Mouse (Mus musculus): ENCODE data around the gene Gm13124. TPM values are rescaled to one million over a fixed set of nuclear protein-coding genes. Genes with fewer than 3 reads are reported as not detected.

Gm13124 gene
- not detected for polyA plus RNA-seq (2017; shearing (Covaris generic))

GRCm38 (mm10) chr4:144565034-144565433, at the start of gene Gm13124:
Gm13124 (minus strand) TSS chr4:144565134.

DNA sequence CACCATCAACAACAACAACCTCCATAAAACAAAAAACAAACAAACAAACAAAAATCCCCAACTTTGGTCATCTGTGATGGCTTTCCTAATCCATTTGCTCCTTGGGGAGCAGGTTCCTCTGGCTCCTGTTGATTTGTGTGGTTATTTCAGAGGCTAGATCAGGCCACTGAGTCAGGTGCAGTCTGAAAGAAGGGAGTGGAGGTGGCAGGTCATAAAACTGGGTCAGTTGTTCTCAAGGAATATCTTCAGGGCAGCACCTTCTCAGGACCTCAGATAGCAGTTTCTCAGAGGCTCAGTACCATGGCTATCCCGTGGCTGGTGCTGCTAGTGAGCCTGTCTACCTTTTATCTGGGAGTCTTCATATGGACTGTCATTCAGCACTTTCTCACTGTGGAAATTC, 48.5 kb upstream of the Gm13124 start, which contains the start of gene Aadacl4:
TSS of gene Aadacl4 (plus strand) at position 301 of the 400 bp plus-strand sequence.

DNA sequence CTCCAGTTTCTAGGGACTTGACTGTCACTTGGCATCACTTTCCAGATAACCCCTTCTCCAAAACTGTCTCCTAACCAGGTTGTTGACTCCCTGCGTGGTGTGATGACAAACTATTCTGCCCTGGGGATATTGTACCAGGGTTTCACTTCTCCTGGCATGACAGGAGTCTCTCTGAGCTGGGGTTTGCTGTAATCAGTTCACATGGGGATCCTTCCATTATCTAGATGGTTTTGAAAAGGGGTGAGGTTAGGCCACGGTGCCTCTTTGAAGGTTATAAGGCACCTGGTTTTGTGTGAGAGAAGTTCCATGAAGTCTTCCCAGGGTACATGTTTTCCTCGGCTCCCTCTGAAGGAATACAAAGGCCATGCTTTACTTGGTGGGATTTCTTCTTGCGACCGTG, 45.4 kb downstream of the Gm13124 start, which contains the start of gene 9430007A20Rik:
TSS of gene 9430007A20Rik (plus strand) at position 301 of the 400 bp plus-strand sequence.

Other genes with a start within 250 kb of the Gm13124 start
- gene Gm13128, start 234.9 kb downstream of the Gm13124 start, polyA plus RNA-seq (2017; shearing (Covaris generic)) = not detected
- not detected for gene Gm13119, start 207.2 kb downstream of the Gm13124 start, polyA plus RNA-seq (2017; shearing (Covaris generic))
- not detected for gene Pramef20, start 187.2 kb downstream of the Gm13124 start, polyA plus RNA-seq (2017; shearing (Covaris generic))
- gene Pramef12, start 156.7 kb downstream of the Gm13124 start, polyA plus RNA-seq (2017; shearing (Covaris generic)) = not detected
- gene 1700012P22Rik, start 126.4 kb downstream of the Gm13124 start, polyA plus RNA-seq (2017; shearing (Covaris generic)) = not detected
- gene Gm9944, start 111.8 kb downstream of the Gm13124 start, polyA plus RNA-seq (2017; shearing (Covaris generic)) = not detected
- not detected for gene Aadacl3, start 101.4 kb downstream of the Gm13124 start, polyA plus RNA-seq (2017; shearing (Covaris generic))
- gene 9430007A20Rik, start 45.3 kb downstream of the Gm13124 start, polyA plus RNA-seq (2017; shearing (Covaris generic)) = not detected
- gene Aadacl4, start 48.6 kb upstream of the Gm13124 start, polyA plus RNA-seq (2017; shearing (Covaris generic)) = not detected
- gene Gm436, start 121.2 kb upstream of the Gm13124 start, polyA plus RNA-seq (2017; shearing (Covaris generic)) = not detected
- not detected for gene Gm13178, start 156.3 kb upstream of the Gm13124 start, polyA plus RNA-seq (2017; shearing (Covaris generic))
- gene Gm438, start 221.4 kb upstream of the Gm13124 start, polyA plus RNA-seq (2017; shearing (Covaris generic)) = not detected

Measured in effector memory CD4-positive, alpha-beta T cell, adult 5 months (primary cell).